Mouse (Mus musculus) brain, embryonic 18.5 days (tissue): ENCODE data around the gene Erbb2.

Source experiments
- DNase-seq: peaks from one replicate; pipeline ENCODE4 v3.0.0-alpha.2; 2012; ENCODE audit warnings: low read depth, low spot score

Gene Erbb2

DNA sequence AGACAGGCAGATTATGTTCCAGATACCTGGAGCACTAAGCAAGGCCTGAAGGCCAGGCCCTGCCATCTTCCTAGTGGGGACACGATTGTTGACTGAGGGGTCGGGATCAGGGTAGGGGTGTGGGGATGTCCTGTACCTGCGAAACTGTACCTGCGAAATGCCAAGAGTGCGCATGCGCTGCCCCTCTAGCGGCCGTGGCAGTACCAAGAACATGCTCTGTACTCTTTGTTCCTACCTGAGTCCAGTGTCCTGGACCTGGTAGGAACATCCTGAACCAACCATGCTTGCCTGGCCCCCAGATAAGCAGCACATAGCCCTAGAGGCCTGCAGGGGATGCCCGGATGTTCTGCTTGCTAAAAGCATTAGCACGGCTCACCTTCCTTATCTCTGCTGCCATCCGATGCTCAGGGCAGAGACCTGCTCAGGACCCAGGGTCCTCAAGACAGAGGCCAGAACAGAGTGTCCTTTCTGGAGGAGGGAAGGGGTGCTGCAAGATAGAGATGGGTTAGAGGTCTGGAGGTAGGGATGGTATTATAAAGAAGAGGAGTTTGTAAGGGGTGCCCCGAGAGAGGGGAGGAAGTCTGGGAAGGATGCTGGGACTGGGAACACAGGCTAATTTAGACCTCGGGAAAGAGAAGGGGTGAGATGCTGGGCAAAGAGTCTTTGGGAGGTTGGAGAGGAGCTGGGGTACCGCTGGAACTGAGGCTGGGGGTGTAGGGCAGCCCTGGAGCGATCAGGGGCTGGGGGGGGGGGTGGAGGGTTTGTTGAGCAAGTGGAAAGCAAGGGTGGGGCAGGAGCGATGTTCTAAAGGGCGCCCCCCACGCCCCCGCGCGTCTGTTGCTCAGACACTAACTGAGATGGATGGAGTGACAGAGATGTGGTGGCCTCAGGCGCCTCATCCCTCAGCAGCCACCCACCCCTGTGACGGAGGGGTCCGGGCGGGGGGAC is 26.4 kb upstream of the Erbb2 start, which contains the start of gene Pnmt:
Gene Pnmt, plus strand, starts transcription at position 813 of the 948 bp plus-strand sequence.
- no peak for DNase-seq

DNA sequence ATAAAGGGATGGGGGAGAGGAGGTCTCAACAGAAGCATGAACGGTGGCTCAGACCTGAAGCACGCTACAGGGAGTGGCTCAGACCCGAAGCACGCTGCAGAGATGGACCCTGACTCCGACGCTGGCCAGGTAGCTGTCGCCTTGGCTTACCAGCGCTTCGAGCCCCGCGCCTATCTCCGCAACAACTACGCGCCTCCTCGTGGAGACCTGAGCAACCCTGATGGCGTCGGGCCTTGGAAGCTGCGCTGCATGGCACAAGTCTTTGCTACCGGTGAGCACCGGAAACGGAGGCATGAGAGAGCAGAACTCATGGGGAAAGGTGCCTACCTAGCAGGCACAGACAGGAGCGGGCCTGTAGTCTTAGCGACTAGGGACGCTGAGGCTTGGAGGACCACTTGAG is 25.7 kb upstream of the Erbb2 start:
- no peak for DNase-seq

DNA sequence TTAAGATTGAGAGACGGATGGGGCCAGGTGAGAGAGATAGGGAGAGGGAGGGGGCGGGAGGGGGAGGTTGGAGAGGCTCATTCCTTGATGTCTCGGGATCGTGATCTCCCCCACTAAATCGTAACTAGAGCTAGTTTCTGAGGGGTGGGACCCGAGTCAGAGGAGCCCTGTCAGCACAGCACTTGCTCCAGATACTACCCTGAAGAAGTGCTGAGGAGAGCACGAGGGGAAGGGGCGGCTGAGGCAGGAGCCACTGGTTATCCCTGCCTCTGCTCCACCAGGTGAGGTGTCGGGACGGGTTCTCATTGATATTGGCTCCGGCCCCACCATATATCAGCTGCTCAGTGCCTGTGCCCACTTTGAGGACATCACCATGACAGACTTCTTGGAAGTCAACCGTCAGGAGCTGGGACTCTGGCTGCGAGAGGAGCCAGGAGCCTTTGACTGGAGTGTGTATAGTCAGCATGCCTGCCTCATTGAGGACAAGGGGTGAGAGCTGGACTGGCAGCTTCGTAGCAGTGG is 25.2 kb upstream of the Erbb2 start:
- no peak for DNase-seq

DNA sequence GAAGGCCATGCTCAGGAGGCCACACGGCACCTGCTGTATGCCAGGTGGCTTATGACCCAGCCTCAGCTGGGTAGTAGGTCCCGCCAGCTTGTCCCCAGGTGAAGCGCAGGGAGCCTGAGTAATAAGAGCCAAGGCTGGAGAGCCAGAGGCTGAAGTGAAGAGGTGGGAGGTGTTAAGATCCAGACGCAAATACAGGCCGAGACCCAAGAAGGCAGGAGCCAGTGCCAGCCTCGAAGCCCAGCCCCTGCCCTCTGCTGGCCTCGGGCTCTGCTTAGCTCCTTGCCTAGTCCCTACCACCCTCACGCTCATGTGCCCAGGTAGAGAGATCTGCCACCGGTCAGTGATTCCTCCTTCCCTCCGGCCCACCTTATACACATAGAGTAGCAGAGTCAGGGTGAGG is 24.0 kb upstream of the Erbb2 start:
- DNase-seq: no peak

DNA sequence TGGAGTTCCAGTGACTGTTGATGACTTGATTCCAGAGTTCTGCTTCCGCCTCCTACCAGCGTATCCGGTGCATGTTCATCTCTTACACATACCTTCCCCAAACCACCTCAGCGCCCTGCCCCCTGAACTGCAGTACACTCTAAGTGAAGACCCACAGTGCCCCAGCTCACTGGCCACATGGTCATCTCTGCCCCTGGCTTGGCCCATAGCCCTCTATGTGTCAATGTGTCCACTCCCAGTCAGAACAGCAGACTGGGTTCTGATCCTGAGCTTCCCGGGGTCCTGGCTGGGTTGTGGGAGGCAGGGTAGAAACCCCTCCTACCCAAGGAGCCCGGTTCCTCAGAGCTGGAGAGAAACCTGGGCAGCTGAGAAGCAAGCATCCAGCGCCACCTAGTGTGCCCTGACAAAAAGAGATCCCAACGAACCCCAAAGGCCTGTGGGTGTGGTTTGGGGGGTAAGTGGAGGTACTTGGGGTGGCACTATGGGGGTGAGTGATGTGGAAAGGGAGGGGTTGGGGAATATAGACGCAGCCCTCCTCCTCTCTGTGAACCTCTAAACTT is 23.0 kb upstream of the Erbb2 start:
- no peak for DNase-seq

DNA sequence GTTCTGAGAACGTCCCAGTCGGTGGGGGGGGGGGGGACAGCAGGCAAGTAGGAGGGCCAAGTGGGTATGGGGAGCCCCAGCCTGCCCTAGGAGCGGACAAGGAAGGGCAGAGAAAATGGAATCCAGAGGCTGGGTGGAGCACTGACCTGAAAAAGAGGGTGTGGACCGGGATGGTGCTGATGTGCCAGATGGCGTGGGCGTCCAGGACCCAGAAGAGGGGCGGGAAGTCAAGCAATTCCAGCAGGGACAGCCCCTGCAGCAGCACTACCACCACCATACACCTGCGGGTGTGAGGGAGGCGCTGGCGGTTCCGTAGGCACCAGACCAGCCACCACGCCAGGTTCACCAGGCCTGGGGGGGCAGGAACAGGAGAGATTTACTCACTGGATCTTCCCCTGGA is 22.1 kb upstream of the Erbb2 start:
- no peak for DNase-seq

DNA sequence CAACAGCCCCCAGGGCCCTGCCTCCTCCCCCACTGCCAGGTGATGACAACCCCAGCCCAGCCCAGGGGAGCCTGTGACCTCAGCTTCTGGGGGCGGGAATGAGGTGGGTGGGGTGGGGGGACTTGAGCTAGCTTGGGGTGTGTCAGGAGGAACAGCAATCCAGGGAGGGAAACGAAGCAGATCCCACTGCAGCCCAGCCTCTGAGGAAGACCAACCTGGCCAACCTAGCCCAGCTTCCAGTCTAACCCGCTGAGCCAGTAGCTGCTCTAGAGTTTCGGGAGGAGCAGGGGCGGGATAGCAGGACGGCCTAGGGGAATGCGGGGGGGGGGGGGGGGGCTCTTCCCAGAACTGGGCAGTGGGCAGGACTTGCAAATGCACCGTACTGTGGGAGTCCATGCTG is 20.2 kb upstream of the Erbb2 start:
- DNase-seq: no peak

DNA sequence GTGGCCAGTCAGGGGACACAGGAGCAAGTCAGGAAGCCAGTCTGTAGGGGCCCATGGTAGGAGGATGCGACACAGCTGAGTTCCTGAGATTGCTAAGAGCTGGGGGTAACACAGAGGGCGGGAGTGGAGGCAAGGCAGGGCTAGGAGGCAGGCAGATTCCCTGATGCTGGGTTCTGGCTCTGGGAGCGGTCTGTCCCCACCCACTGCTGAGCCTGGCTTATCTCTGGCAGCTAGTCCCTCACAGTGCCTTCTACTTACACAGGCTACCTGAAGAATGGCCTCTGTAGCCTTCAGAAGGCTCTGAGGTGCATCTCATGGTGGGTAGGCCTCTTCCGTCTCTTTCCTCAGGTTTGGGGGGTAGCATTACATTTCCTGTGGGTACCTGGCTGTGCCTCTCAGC is 19.6 kb upstream of the Erbb2 start:
- DNase-seq: no peak

DNA sequence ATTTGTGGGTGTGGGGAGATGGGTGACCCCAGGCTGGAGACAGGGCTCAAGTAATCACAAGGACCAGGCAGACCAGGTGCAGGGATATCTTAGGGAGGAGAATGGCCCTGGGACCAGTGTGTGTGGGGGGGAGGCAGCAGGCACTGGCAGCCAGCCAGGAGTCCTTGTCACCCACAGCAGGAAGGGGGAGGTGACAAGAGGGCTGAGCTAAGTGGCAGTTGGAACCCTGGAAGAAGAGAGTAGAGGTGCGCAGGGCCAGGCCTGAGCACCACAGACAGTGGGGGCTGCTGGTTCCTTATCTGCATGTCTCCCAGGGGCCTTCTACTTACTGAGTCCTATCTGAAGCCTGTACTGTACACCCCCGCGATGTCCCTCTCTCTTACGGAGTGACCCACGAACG is 19.0 kb upstream of the Erbb2 start:
- no peak for DNase-seq

DNA sequence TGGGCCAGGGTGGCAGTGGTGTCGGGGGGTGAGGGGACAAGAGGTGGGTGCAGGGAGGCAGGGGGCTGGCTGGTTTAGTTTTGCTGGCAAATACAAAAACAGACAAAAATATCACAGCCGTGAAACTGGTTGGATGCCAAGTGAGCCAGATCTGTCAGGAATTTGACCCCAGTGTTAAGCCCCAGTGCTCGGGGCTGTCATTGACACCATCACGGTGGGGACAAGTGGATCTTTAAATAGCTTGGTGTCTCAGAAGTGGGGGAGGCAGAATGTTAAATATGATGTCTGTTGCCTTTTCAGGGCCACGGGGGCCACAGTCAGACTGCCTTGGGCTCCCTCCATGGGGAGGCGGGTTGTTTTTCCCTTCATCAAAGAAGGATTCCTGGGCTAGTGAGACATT is 18.0 kb upstream of the Erbb2 start:
- DNase-seq: no peak

DNA sequence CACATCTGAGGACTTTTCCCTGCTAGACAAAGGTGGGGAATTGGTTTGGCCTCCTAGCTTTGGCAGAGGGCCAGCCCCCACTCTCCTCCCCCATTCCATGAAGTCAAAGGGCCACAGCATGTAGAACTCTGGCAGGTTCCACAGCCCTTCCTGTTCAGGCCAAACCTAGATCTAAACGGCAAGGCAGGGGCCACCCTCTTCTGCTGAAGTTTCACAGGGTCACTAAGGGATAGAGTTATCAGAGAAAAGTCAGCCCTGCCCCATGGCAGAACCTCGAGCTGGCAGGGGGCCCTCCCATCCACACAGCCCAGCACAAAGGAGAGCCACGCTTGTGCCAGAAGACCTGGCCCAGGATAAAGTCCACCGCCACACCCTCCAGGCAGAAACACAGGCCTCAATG is 17.2 kb upstream of the Erbb2 start:
- DNase-seq: no peak

DNA sequence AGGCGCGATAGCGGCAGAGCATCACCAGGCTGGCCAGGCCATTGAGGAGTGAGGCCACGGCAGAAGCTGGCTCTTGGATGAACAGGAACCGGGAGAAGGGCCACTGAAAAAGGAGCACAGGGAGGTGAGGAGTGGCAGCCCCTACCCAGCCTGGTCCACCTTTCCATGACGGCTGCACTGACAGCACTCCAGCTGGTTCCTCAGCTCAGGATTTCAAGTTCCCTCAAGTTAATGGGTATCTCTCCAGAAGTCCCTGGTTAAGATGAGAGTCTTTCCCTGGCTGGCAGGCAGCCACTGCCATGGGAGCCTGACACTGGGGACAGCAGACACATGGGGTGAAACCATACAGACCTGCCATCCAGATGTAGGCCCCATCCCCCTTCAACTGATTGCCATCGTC is 14.3 kb upstream of the Erbb2 start:
- DNase-seq: no peak

DNA sequence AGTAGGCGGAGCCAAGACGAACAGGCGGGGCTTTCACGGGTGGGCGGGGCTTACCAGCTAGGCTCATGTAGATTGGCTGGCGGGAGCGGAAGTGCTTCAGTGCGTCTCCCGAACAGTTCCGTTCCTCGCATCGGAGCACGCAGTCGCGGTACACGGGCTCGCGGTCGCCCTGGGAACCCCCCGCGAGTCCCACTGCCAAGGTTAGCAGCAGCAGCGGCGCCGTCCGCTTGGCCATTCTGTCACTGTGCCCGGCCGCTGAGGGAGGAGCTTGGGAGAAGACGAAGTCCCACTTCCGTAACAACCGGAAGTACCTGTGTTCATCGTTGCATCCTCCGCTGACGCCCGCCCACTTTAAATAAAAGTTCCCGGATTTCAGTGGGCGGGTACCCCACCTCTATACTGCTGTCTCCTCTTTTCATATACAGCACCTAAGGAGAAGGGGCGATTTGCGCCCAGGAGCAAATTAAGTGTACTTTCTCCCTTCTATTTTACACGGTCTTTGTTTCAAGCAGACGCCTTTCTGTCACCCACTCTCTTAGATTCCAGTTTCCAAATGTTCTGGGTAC is 12.0 kb upstream of the Erbb2 start, which contains the start of gene Pgap3:
Gene Pgap3, minus strand, starts transcription at position 330 of the 566 bp plus-strand sequence.
- peak; percentile 81 for DNase-seq

DNA sequence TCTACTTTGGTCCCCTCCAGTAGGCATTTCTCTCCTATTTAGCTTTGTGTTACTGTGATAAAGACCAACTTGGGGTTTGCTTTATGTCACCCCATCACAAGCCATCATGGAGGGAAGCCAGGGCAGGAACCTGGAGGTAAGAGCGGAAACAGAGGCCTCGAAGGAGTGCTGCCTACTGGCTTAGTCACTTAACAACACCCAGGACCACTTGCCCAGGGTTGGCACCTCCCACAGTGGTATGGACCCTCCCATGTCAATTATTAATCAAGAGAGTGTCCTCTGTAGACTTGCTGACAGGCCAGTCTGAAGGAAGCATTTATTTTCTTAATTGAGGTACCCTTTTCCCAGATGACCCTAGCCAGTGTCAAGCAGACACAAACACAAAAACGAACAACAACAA is 11.5 kb upstream of the Erbb2 start:
- no peak for DNase-seq

DNA sequence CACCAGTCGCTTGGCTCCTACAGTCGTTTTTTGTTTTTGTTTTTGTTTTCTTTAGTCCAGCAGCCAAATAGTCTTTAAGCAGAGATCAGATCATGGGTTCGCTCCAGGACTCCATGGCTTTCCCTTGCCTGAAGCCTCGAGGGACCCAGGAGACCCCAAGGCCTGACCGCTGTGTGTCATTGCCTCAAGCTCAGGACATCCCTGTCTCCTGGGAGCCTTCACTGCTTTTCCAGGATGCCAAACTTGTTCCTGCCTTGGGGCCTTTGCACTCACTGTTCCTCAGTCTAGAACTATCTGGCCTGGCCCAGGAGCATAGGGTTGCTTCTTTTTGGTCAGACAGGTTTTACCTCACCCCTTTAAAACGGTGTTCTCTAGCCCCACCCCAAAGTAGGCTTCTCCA is 5.6 kb upstream of the Erbb2 start:
- no peak for DNase-seq

DNA sequence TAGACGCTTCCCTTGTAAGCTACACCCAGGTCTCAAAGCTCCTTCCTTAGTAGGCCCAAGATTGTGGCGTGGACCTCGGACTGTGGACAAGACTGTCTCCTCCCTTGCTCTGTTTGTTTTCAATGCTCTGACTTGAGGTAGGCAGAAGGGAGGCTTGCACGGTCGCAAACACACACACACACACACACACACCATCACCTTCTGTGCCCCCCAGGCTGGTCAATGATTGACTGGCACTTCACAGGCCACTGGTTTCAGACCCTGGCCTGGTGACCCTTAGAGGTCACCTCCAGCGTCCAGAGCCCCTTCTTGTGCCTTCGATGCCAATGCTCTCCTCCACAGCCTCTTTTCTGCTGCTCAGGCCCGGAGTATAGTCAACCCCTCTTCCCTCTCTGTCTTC is 3.4 kb upstream of the Erbb2 start:
- no peak for DNase-seq

DNA sequence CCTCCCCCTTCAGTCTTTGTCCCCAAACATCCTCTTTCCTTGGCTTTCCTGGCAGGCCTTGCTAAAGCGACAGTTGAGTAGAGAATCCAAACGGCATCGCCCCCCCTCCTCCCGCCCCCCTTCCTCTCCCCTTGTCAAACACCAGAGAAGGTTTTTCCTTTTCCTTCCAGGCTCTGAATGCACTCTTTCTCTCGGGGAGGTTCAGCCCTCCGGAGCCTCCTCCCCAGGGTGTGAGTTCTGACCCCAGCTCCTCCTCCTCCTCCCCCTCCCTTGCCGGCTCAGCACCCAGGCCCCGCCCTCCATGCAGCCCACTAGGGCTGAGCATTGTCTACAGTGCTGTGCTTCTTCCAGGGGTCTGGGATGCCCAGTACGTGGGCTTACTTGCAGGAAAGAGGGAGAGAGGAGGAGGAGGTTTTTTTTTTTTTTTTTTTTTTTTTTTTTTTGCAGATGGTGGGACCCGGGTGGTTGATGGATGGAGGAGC is 2.9 kb upstream of the Erbb2 start:
- no peak for DNase-seq

DNA sequence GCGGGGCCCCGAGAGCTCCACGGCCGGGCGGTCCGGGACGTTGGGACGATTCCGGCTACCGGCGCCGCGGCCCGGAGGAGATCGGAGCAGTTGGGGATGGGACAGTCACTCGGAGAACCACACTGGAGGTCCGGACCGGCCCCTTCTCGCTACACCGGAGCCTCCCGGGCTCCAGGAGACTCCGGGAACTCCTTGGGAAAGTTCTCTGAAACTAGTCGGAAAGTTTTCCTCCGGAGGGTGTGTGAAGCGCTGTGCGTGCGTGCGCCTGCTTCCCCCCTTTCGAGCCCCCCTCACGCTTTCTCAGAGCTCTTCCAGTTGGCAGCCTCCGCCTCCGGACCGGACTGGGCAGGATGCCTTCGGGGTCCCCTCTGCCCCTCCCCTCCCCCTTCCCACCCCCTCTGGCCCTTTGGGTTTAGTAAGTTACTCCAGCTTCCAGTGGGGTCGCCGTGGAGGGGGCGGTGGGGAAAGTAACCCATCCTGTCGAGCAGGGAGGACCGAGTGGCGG is 579 bp downstream of the Erbb2 start:
- DNase-seq: no peak

DNA sequence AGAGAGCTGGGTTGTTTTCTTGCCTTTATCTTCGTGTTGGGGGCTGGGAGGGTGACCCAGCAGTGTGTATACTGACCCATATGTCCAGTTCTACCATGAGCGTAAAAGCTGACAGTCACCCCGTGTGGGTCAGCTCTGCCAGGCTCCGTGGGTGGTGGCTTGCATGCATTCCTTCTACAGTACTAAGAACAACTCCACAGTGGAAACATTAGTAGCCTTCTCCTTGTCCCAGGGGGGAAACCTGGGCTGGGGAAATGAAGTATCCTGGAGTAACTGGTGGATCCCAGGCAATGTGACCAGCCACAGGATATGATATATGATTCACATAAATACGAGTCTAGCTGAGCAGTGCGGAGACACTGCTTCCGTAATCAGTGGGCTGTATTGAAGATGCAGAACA is 1.5 kb downstream of the Erbb2 start:
- DNase-seq: no peak

DNA sequence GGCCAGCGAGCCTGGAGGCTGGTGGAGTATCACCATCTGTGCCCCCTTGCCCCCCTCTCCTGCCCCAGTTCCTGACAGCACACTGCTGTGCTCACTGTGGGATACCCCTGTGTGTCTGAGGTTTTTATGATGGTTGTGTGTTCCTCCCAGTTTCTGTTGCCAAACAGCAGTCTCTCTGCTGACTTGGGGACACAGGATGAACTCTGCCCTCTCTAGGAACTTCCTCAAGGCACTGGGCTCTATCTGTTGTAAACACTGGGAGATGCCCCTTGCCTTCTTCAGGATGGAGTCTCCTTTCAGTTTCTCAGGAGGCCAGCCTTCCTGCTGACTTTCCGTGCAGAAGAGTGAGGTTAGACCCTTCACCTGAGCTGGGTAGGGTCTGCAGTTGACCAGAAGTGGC is 1.9 kb downstream of the Erbb2 start:
- DNase-seq: no peak

DNA sequence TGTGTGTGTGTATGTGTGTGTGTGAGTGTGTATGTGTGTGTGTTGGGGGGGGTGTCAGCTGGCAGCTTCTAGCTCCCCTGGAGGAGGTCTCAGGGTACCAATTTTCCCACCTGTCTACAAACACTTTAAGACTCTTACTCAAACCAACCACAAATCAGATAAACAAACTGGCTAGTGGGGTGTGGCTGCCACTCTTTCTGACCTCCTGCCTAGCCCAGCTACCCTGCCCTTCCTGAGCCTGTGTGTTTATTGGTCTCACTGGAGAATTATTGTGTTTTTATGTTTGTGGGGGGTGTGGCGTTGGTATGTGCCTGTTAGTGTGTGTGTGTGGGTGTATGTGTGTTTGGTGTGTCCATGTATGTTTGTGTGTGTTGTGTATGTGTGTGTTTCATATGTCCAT is 4.8 kb downstream of the Erbb2 start:
- DNase-seq: no peak

DNA sequence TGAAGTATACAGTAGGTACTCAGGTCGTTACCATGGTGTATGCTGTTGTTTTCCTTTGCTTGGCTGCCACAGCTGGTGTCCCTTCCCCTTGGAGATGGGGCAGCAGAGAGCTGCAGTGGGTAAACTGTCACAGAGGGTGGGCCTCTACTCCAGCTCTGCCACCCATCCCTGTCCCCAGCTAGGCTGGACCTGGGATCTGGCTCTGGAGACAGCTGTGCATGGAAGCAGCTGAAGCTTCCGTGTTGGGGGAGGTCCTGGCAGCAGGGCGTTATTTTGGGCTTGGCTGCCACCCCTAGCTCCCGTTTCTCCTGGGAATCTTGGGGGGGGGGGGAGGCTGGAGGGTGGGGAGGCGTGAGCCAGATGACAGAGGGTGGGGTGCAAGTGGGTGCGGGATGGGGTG is 6.0 kb downstream of the Erbb2 start:
- no peak for DNase-seq
